Mouse (Mus musculus): ENCODE results near the gene Tango2. TPM values are rescaled to one million over a fixed set of nuclear protein-coding genes. Genes with fewer than 3 reads are reported as not detected.

Tango2 gene
- total and polyA plus RNA-seq, 3 experiments: 3.8 to 10.8 (median 9.6) TPM

DNA sequence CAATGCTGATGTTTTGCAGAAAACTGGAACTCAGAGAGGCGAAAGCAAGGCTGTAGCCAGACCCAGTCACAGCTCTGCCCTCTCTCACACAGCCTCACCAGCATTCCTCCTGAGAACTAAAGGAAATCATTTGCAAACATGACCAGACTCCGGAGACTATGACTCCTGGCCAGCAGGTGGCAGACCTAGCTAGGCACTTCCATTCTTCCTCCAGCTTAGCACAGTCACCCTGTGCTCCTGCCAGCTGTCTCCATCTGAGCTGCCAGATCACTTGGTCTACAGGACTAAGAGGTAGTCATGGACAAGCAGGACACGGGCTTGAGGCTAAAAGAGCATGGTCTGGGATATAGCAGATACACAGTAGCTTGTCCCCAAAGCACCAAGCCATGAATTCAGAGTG is 2.7 kb downstream of the Tango2 start (continued):
- no peak for TF ChIP-seq USF1 (IDR thresholded peaks at IDR 0.05; ENCODE audit: low read depth, low read length)
- peak; percentile 42; the same call in 1 of the 2 replicates for TF ChIP-seq IRF4 (IDR thresholded peaks at IDR 0.05; ENCODE audit: low read depth, low read length)
- TF ChIP-seq TCF12 (IDR thresholded peaks at IDR 0.05; ENCODE audit: low read depth, low read length): peak; percentile 59; the same call in 1 of the 2 replicates
- TF ChIP-seq MAX (IDR thresholded peaks at IDR 0.05; ENCODE audit: low read length): peak; percentile 48; the same call in 1 of the 2 replicates
- peak; percentile 61 for TF ChIP-seq MXI1 (IDR thresholded peaks at IDR 0.05; ENCODE audit: low read depth, low read length)
- 0 out of 2 replicates have a peak, but pooled peaks have one; percentile 41 for TF ChIP-seq CHD1 (IDR thresholded peaks at IDR 0.05; ENCODE audit: low read depth, low read length)
- TF ChIP-seq PAX5 (IDR thresholded peaks at IDR 0.05; ENCODE audit: low read length): no peak
- TF ChIP-seq MEF2A (IDR thresholded peaks at IDR 0.05; ENCODE audit: borderline replicate concordance, low read depth, low read length): peak; percentile 63; the same call in 1 of the 2 replicates
- TF ChIP-seq HCFC1 (IDR thresholded peaks at IDR 0.05; ENCODE audit: low read depth, low read length): peak; percentile 37; the same call in 1 of the 2 replicates
- TF ChIP-seq CHD2 (IDR thresholded peaks at IDR 0.05; ENCODE audit: low read length): no peak

DNA sequence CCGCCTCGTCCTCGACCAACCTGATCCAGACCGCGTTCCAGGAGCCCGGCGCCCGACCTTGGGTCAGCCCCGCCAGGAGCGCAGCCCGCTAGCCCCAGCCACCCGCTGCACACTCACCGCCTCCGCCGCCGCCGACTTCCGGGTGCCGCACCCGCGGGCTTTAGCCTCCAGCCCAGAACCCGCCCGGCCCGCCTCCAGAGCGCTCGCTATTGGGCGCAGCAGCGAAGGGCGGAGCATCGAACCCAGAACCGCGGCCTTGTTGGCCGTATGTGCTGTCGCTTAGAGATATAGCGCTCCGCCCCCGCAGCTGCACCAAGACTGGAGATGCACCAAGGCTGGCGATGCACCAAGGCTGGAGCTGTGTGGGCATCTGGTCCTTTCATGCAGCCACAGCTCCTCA is 4.1 kb downstream of the Tango2 start:
- no peaks in the 10 kb centered on the region for H3K9me3 ChIP-seq (replicated peaks; ENCODE audit: low read length)
- peak overlapping the region; percentile 70 for H3K4me2 ChIP-seq (ENCODE audit: insufficient read depth, low read depth, poor library complexity, severe bottlenecking)
- DNase-seq (ENCODE audit: extremely low read depth): peak; percentile 98
- H3K4me1 ChIP-seq (ENCODE audit: control insufficient read depth in 1 of 2, insufficient read depth in 2 of 2): peaks cover 9 to 35% of the 10 kb centered on the region in 2 experiments
- H3K27ac ChIP-seq (ENCODE audit: insufficient read depth, low read depth): no peak overlapping the region
- H3K36me3 ChIP-seq (replicated peaks in 1 of 2; ENCODE audit: control insufficient read depth in 1 of 2, insufficient read depth in 1 of 2, low read length in 1 of 2): no peaks in the 10 kb centered on the region
- no peaks in the 10 kb centered on the region for H3K79me2 ChIP-seq (replicated peaks; ENCODE audit: control insufficient read depth, extremely low read depth, insufficient read depth, poor library complexity, severe bottlenecking)
- in situ Hi-C loops (cut with MboI; ENCODE audit: low pct_ligation_motif_present, low pct_unique_long_range_greater_than_20kb, low sequenced_read_pairs): no loop called here
- peaks cover 29% of the 10 kb centered on the region for H3K27me3 ChIP-seq (replicated peaks)
- peak overlapping the region; percentile 64 to 83 (median 70) for H3K4me3 ChIP-seq (replicated peaks in 1 of 3; ENCODE audit: low read depth in 2 of 3, low read length in 2 of 3, poor library complexity in 1 of 3)
- H3K9ac ChIP-seq (ENCODE audit: insufficient read depth, low read depth): peak overlapping the region; percentile 63
- dilution Hi-C loops (cut with MboI; ENCODE audit: extremely low pct_ligation_motif_present, extremely low pct_unique_long_range_greater_than_20kb, low sequenced_read_pairs): no loop called here
- TF ChIP-seq JUND (conservative IDR thresholded peaks at IDR 0.05; ENCODE audit: low read depth, low read length) (no peak), RCOR1 (conservative IDR thresholded peaks at IDR 0.05; ENCODE audit: low read depth, low read length) (no peak), TBP (conservative IDR thresholded peaks at IDR 0.05; ENCODE audit: low read depth, low read length) (peak; percentile 80), ETS1 (conservative IDR thresholded peaks at IDR 0.05; ENCODE audit: low read depth, low read length) (no peak), USF2 (conservative IDR thresholded peaks at IDR 0.05; ENCODE audit: low read depth, low read length) (no peak), ZC3H11A (IDR thresholded peaks at IDR 0.05; ENCODE audit: low read depth, low read length) (no peak), MYC (IDR thresholded peaks at IDR 0.05; ENCODE audit: low read depth, low read length) (0 out of 2 replicates have a peak, but pooled peaks have one; percentile 15), HCFC1 (IDR thresholded peaks at IDR 0.05; ENCODE audit: low read depth, low read length) (peak; percentile 49), ZKSCAN1 (IDR thresholded peaks at IDR 0.05; ENCODE audit: borderline replicate concordance, low read depth, low read length) (no peak), KAT2A (IDR thresholded peaks at IDR 0.05; ENCODE audit: insufficient replicate concordance, low read length) (0 out of 2 replicates have a peak, but pooled peaks have one; percentile 21), POLR2A (IDR thresholded peaks at IDR 0.05; ENCODE audit: low read depth, low read length) (peak; percentile 90), MEF2A (IDR thresholded peaks at IDR 0.05; ENCODE audit: borderline replicate concordance, low read depth, low read length) (0 out of 2 replicates have a peak, but pooled peaks have one; percentile 26), ELF1 (IDR thresholded peaks at IDR 0.05; ENCODE audit: low read depth, low read length) (peak; percentile 100), CHD2 (IDR thresholded peaks at IDR 0.05; ENCODE audit: low read length) (peak; percentile 80), NELFE (IDR thresholded peaks at IDR 0.05; ENCODE audit: low read depth, low read length) (peak; percentile 91), NRF1 (IDR thresholded peaks at IDR 0.05; ENCODE audit: low read depth, low read length) (no peak), ZNF384 (IDR thresholded peaks at IDR 0.05; ENCODE audit: low read depth, low read length) (no peak), RAD21 (IDR thresholded peaks at IDR 0.05; ENCODE audit: low read depth, low read length) (no peak), SMC3 (IDR thresholded peaks at IDR 0.05; ENCODE audit: low read depth, low read length) (no peak), UBTF (IDR thresholded peaks at IDR 0.05; ENCODE audit: low read depth, low read length) (peak; percentile 68; the same call in 1 of the 2 replicates), GABPA (IDR thresholded peaks at IDR 0.05; ENCODE audit: insufficient replicate concordance, low read depth, low read length) (no peak), CTCF (conservative IDR thresholded peaks at IDR 0.05 in 1 of 2, IDR thresholded peaks at IDR 0.05 in 1 of 2; ENCODE audit: low read depth in 2 of 2, low read length in 2 of 2) (no peak), POLR2AphosphoS2 (IDR thresholded peaks at IDR 0.05; ENCODE audit: low read depth, low read length) (no peak), E2F4 (IDR thresholded peaks at IDR 0.05; ENCODE audit: insufficient replicate concordance, low read depth, low read length) (no peak), PAX5 (IDR thresholded peaks at IDR 0.05; ENCODE audit: low read length) (no peak), MAZ (IDR thresholded peaks at IDR 0.05; ENCODE audit: low read depth, low read length) (peak; percentile 70), CHD1 (IDR thresholded peaks at IDR 0.05; ENCODE audit: low read depth, low read length) (no peak), IRF4 (IDR thresholded peaks at IDR 0.05; ENCODE audit: low read depth, low read length) (peak; percentile 28; the same call in 1 of the 2 replicates), USF1 (IDR thresholded peaks at IDR 0.05; ENCODE audit: low read depth, low read length) (no peak), MAX (IDR thresholded peaks at IDR 0.05; ENCODE audit: low read length) (no peak), ZMIZ1 (IDR thresholded peaks at IDR 0.05; ENCODE audit: low read depth, low read length) (peak; percentile 90), BHLHE40 (IDR thresholded peaks at IDR 0.05; ENCODE audit: low read depth, low read length) (no peak), SIN3A (IDR thresholded peaks at IDR 0.05; ENCODE audit: low read length) (peak; percentile 85; the same call in 1 of the 2 replicates), EP300 (IDR thresholded peaks at IDR 0.05; ENCODE audit: low read length) (no peak)
